Mouse (Mus musculus): ENCODE data around the gene Ildr1. TPM values are rescaled to one million over a fixed set of nuclear protein-coding genes. Genes with fewer than 3 reads are reported as not detected.

The Ildr1 gene
- polyA plus RNA-seq, 1 experiment from 2014 or later = 0.51 TPM

Other genes starting within 250 kb of the Ildr1 start
- not detected in 2 replicates for gene Stfa3, start 238.6 kb upstream of the Ildr1 start, polyA plus RNA-seq (2016; fragmentation: Nextera tagmentation; extraction: Ambion mirVana)
- gene Casr, start 131.8 kb upstream of the Ildr1 start, polyA plus RNA-seq (2016; fragmentation: Nextera tagmentation; extraction: Ambion mirVana) = 0.18 and 0.22 TPM in 2 replicates
- 0.68 and 1.3 TPM in 2 replicates for gene Cd86, start 27.9 kb upstream of the Ildr1 start, polyA plus RNA-seq (2016; fragmentation: Nextera tagmentation; extraction: Ambion mirVana)
- gene Slc15a2, start 91.0 kb downstream of the Ildr1 start, polyA plus RNA-seq (2016; fragmentation: Nextera tagmentation; extraction: Ambion mirVana) = 4.1 and 4.9 TPM in 2 replicates
- gene Iqcb1, start 134.4 kb downstream of the Ildr1 start, polyA plus RNA-seq (2016; fragmentation: Nextera tagmentation; extraction: Ambion mirVana) = 66.3 TPM in 2 replicates
- 0.59 and 0.98 TPM in 2 replicates for gene Eaf2, start 181.0 kb downstream of the Ildr1 start, polyA plus RNA-seq (2016; fragmentation: Nextera tagmentation; extraction: Ambion mirVana)
- gene Golgb1, start 181.2 kb downstream of the Ildr1 start, polyA plus RNA-seq (2016; fragmentation: Nextera tagmentation; extraction: Ambion mirVana) = 74.7 and 91.1 TPM in 2 replicates
- 1.0 and 1.7 TPM in 2 replicates for gene Hcls1, start 241.0 kb downstream of the Ildr1 start, polyA plus RNA-seq (2016; fragmentation: Nextera tagmentation; extraction: Ambion mirVana)

Measured in forebrain, embryonic 12.5 days (tissue).